Mouse (Mus musculus): ENCODE data around the gene Chst8. TPM values are rescaled to one million over a fixed set of nuclear protein-coding genes. Genes with fewer than 3 reads are reported as not detected.
A peak's percentile ranks its signal among the peaks of the same experiment; 100 is the strongest.

Chst8 gene
- polyA plus RNA-seq, 1 experiment from 2014 or later = 2.6 TPM

GRCm38 (mm10) chr7:34728931-34729330, 83.6 kb downstream of the Chst8 start:
- Histone ChIP-seq H3K27me3 (ENCODE audit: control insufficient read depth, insufficient read depth, low read length) (no peaks in the 10 kb centered on the region), H3K36me3 (ENCODE audit: control insufficient read depth, insufficient read depth, low read length) (no peaks in the 10 kb centered on the region), H3K9ac (ENCODE audit: low read length) (no peak overlapping the region), H3K27ac (replicated peaks; ENCODE audit: low read depth, low read length) (no peak overlapping the region), H3K9me3 (ENCODE audit: control insufficient read depth, low read length) (no peaks in the 10 kb centered on the region), H3K4me2 (ENCODE audit: low read depth, severe bottlenecking) (no peak overlapping the region), H3K4me1 (ENCODE audit: control insufficient read depth, insufficient read depth, low read length) (no peaks in the 10 kb centered on the region), H3K4me3 (ENCODE audit: low read depth, low read length) (no peak overlapping the region)
- DNase-seq (ENCODE audit: low spot score) (no peak), ATAC-seq (ENCODE audit: insufficient number of reproducible peaks, low FRiP score, low TSS enrichment, low read depth) (no peak)
- WGBS = 39% methylated on average over 6 of the region's 6 CpGs

DNA sequence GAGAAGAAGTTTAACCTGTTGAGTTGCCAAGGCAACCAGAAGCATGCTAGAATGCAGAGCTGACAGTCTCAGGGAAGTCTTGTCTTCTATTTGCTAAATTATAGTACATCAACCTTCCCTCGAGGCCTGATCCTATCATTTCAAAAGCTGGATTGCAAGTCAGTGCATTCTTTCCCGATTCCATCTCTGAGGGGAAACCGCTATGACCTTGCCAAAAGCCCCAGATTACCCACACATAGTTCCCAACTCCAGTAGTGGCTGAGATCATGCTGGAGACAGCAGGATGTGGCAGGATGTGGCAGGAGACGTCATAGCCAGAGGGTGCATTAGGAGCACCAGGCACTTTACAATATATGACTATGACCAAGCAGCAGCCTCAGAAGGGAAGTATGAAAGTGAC, 87.3 kb downstream of the Chst8 start:
- Histone ChIP-seq H3K27ac (replicated peaks; ENCODE audit: low read depth, low read length) (no peak overlapping the region), H3K9me3 (ENCODE audit: control insufficient read depth, low read length) (no peaks in the 10 kb centered on the region), H3K9ac (ENCODE audit: low read length) (no peak overlapping the region), H3K4me1 (ENCODE audit: control insufficient read depth, insufficient read depth, low read length) (peaks cover 15% of the 10 kb centered on the region; the same call in 1 of the 2 replicates), H3K4me2 (ENCODE audit: low read depth, severe bottlenecking) (no peak overlapping the region), H3K36me3 (ENCODE audit: control insufficient read depth, insufficient read depth, low read length) (no peaks in the 10 kb centered on the region), H3K27me3 (ENCODE audit: control insufficient read depth, insufficient read depth, low read length) (no peaks in the 10 kb centered on the region), H3K4me3 (ENCODE audit: low read depth, low read length) (no peak overlapping the region)
- no peak for ATAC-seq (ENCODE audit: insufficient number of reproducible peaks, low FRiP score, low TSS enrichment, low read depth)
- 86% methylated on average over 4 of the region's 4 CpGs for WGBS
- no peak for DNase-seq (ENCODE audit: low spot score)

- no peak overlapping the region for H3K4me3 ChIP-seq (ENCODE audit: low read depth, low read length)
- H3K4me2 ChIP-seq (ENCODE audit: low read depth, severe bottlenecking) = no peak overlapping the region
- H3K36me3 ChIP-seq (ENCODE audit: control insufficient read depth, insufficient read depth, low read length) = no peaks in the 10 kb centered on the region
- H3K9ac ChIP-seq (ENCODE audit: low read length) = no peak overlapping the region
- H3K27ac ChIP-seq (replicated peaks; ENCODE audit: low read depth, low read length) = no peak overlapping the region
- no peaks in the 10 kb centered on the region for H3K27me3 ChIP-seq (ENCODE audit: control insufficient read depth, insufficient read depth, low read length)
- WGBS = 59% methylated on average over 11 of the region's 11 CpGs
- no peaks in the 10 kb centered on the region for H3K9me3 ChIP-seq (ENCODE audit: control insufficient read depth, low read length)
- no peak for ATAC-seq (ENCODE audit: insufficient number of reproducible peaks, low FRiP score, low TSS enrichment, low read depth)
- DNase-seq (ENCODE audit: low spot score) = no peak
- peaks cover 15% of the 10 kb centered on the region; the same call in 1 of the 2 replicates for H3K4me1 ChIP-seq (ENCODE audit: control insufficient read depth, insufficient read depth, low read length)
Observed at GRCm38 (mm10) chr7:34722551-34723230, 89.8 kb downstream of the Chst8 start.

GRCm38 (mm10) chr7:34722151-34722550, 90.4 kb downstream of the Chst8 start:
- Histone ChIP-seq H3K4me1 (ENCODE audit: control insufficient read depth, insufficient read depth, low read length) (peaks cover 21% of the 10 kb centered on the region), H3K4me2 (ENCODE audit: low read depth, severe bottlenecking) (no peak overlapping the region), H3K27ac (replicated peaks; ENCODE audit: low read depth, low read length) (no peak overlapping the region), H3K4me3 (ENCODE audit: low read depth, low read length) (no peak overlapping the region), H3K9me3 (ENCODE audit: control insufficient read depth, low read length) (no peaks in the 10 kb centered on the region), H3K9ac (ENCODE audit: low read length) (no peak overlapping the region), H3K27me3 (ENCODE audit: control insufficient read depth, insufficient read depth, low read length) (no peaks in the 10 kb centered on the region), H3K36me3 (ENCODE audit: control insufficient read depth, insufficient read depth, low read length) (no peaks in the 10 kb centered on the region)
- ATAC-seq (ENCODE audit: insufficient number of reproducible peaks, low FRiP score, low TSS enrichment, low read depth) = no peak
- 34% methylated on average over 8 of the region's 8 CpGs for WGBS
- DNase-seq (ENCODE audit: low spot score) = no peak

- H3K36me3 ChIP-seq (ENCODE audit: control insufficient read depth, insufficient read depth, low read length) = no peaks in the 10 kb centered on the region
- peaks cover 26% of the 10 kb centered on the region for H3K4me1 ChIP-seq (ENCODE audit: control insufficient read depth, insufficient read depth, low read length)
- H3K9ac ChIP-seq (ENCODE audit: low read length) = no peak overlapping the region
- no peak overlapping the region for H3K4me3 ChIP-seq (ENCODE audit: low read depth, low read length)
- no peak overlapping the region for H3K27ac ChIP-seq (replicated peaks; ENCODE audit: low read depth, low read length)
- H3K27me3 ChIP-seq (ENCODE audit: control insufficient read depth, insufficient read depth, low read length) = no peaks in the 10 kb centered on the region
- H3K9me3 ChIP-seq (ENCODE audit: control insufficient read depth, low read length) = no peaks in the 10 kb centered on the region
- ATAC-seq (ENCODE audit: insufficient number of reproducible peaks, low FRiP score, low TSS enrichment, low read depth) (no peak), DNase-seq (ENCODE audit: low spot score) (peak; percentile 43)
- WGBS = 22% methylated on average over 5 of the region's 5 CpGs
- H3K4me2 ChIP-seq (ENCODE audit: low read depth, severe bottlenecking) = no peak overlapping the region
Observed at GRCm38 (mm10) chr7:34721650-34722048, 90.9 kb downstream of the Chst8 start.

DNA sequence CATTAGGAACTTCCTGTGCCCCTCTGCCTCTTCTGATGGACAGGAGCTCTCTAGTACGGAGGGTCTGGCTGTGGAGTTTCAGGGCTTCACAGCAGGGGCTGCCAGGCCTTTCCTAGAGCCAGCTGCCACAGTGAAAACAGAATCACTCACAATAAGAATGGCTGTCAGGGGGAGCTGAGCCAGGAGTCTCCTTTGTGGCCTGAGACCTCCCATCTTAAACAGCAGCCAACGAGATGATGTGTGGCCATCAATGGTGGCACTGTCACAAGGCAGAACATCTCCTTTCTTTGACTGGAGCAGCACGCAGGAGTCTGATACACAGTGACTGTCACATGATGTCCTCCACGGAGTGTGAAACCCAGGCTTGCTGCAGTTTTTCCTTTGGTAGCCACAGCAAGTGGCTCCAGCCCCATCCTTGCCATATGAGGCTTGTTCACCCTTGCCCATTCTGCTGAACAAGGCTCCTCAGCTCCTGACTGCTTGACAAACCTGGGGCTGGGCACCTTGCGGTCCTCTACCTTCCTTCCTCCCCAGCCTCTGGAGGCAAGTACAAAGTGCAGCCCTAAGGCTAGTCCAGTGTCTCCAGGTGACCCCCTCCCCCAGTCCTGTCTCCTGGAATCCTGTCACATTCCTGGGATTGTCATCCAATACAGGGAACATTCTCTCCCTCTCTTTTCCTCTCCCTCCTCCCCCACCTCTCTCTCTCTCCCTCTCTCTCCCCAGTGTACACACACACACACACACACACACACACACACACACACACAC, 91.4 kb downstream of the Chst8 start:
- Histone ChIP-seq H3K4me3 (ENCODE audit: low read depth, low read length) (no peak overlapping the region), H3K9me3 (ENCODE audit: control insufficient read depth, low read length) (no peaks in the 10 kb centered on the region), H3K27ac (replicated peaks; ENCODE audit: low read depth, low read length) (no peak overlapping the region), H3K4me1 (ENCODE audit: control insufficient read depth, insufficient read depth, low read length) (peaks cover 26% of the 10 kb centered on the region), H3K9ac (ENCODE audit: low read length) (no peak overlapping the region; the same call in 1 of the 2 replicates), H3K4me2 (ENCODE audit: low read depth, severe bottlenecking) (no peak overlapping the region), H3K27me3 (ENCODE audit: control insufficient read depth, insufficient read depth, low read length) (no peaks in the 10 kb centered on the region), H3K36me3 (ENCODE audit: control insufficient read depth, insufficient read depth, low read length) (no peaks in the 10 kb centered on the region)
- no peak for ATAC-seq (ENCODE audit: insufficient number of reproducible peaks, low FRiP score, low TSS enrichment, low read depth)
- no peak for DNase-seq (ENCODE audit: low spot score)
- 56% methylated on average over 5 of the region's 5 CpGs for WGBS

DNA sequence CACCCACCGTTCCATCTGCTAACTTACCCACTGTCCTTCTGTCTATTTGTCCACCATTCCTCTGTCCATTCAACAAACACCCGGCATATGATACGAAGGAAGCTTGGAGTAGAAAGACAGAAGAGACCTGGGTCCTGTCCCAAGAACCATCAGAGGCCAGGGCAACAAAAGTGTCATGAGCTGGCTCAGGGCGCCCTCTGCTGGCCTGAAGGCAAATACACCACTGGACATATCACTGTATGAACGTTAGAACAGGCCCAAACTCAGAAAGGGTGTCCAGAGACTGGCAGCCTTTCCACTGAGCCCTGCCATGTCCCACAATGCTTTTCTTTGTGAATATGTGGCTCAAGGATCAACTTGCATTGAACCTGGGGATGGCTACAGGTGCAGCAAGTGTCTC, 92.9 kb downstream of the Chst8 start:
- Histone ChIP-seq H3K36me3 (ENCODE audit: control insufficient read depth, insufficient read depth, low read length) (no peaks in the 10 kb centered on the region), H3K4me2 (ENCODE audit: low read depth, severe bottlenecking) (no peak overlapping the region), H3K27ac (replicated peaks; ENCODE audit: low read depth, low read length) (no peak overlapping the region), H3K4me1 (ENCODE audit: control insufficient read depth, insufficient read depth, low read length) (peaks cover 32% of the 10 kb centered on the region), H3K4me3 (ENCODE audit: low read depth, low read length) (no peak overlapping the region), H3K9ac (ENCODE audit: low read length) (no peak overlapping the region), H3K9me3 (ENCODE audit: control insufficient read depth, low read length) (no peaks in the 10 kb centered on the region), H3K27me3 (ENCODE audit: control insufficient read depth, insufficient read depth, low read length) (no peaks in the 10 kb centered on the region)
- ATAC-seq (ENCODE audit: insufficient number of reproducible peaks, low FRiP score, low TSS enrichment, low read depth) = no peak
- DNase-seq (ENCODE audit: low spot score) = peak; percentile 77
- 45% methylated on average over 5 of the region's 5 CpGs for WGBS

DNA sequence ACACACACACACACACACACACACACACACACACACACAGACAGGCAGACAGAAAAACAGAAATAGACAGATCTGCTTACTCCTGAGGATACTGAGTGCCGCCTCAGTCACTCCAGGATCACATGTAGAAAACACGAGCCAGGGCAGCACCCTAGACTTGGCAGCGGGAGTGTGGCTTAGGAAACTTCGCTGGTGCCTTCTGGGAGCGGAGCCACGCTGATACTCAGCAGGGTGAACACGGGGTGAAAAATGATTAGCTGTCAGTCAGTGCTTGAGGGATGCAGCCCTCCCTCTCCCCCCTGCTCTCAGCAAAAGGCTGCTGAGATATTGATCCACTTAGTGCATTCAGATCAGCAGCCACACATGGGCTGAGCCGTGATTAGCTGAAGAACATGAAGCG, 93.9 kb downstream of the Chst8 start:
- DNase-seq (ENCODE audit: low spot score) (no peak), ATAC-seq (ENCODE audit: insufficient number of reproducible peaks, low FRiP score, low TSS enrichment, low read depth) (no peak)
- H3K9me3 ChIP-seq (ENCODE audit: control insufficient read depth, low read length) = no peaks in the 10 kb centered on the region
- 75% methylated on average over 9 of the region's 9 CpGs for WGBS
- no peak overlapping the region for H3K27ac ChIP-seq (replicated peaks; ENCODE audit: low read depth, low read length)
- H3K4me2 ChIP-seq (ENCODE audit: low read depth, severe bottlenecking) = no peak overlapping the region
- peaks cover 32% of the 10 kb centered on the region for H3K4me1 ChIP-seq (ENCODE audit: control insufficient read depth, insufficient read depth, low read length)
- H3K4me3 ChIP-seq (ENCODE audit: low read depth, low read length) = no peak overlapping the region
- H3K36me3 ChIP-seq (ENCODE audit: control insufficient read depth, insufficient read depth, low read length) = no peaks in the 10 kb centered on the region
- H3K9ac ChIP-seq (ENCODE audit: low read length) = no peak overlapping the region
- no peaks in the 10 kb centered on the region for H3K27me3 ChIP-seq (ENCODE audit: control insufficient read depth, insufficient read depth, low read length)
